Mouse (Mus musculus): ENCODE results near the gene Plagl1. TPM values are rescaled to one million over a fixed set of nuclear protein-coding genes. Genes with fewer than 3 reads are reported as not detected.

Gene Plagl1
- total and polyA plus RNA-seq, 3 experiments: not detected

DNA sequence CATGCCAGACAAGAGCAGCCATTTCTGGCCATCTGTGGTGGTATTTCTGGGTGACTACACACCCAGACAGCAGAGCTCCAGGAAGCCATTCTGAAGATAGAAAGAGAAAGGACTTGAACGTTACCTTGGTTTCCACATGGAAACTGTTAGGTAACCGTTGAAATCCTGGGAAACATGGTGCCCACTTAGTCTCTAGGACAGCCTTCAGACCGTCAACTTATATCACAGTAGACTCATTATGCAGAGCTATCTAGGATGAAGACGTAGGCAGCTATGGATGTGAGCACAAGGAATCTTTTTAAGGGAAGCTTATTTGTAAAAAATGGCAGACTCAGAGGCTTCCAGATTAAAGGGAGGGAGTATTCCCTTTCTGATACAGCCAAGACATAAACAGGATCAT, 73.5 kb downstream of the Plagl1 start:
- Histone ChIP-seq H3K9ac (ENCODE audit: control insufficient read depth, low read depth, low read length, poor library complexity, severe bottlenecking) (no peak overlapping the region), H3K79me2 (ENCODE audit: control insufficient read depth, insufficient read depth, low read length, poor library complexity) (no peaks in the 10 kb centered on the region), H3K27me3 (ENCODE audit: control insufficient read depth in 1 of 2, insufficient read depth in 2 of 2, low read length in 2 of 2) (peaks cover 0 to 1% of the 10 kb centered on the region in 2 experiments; a peak in 1 of 4 replicates), H3K27ac (ENCODE audit: control insufficient read depth, low read depth, low read length) (no peak overlapping the region), H3K36me3 (ENCODE audit: control insufficient read depth in 1 of 2, insufficient read depth in 2 of 2, low read length in 2 of 2) (no peaks in the 10 kb centered on the region), H3K4me3 (ENCODE audit: control insufficient read depth in 1 of 2, insufficient read depth in 1 of 2, low read depth in 2 of 2, low read length in 2 of 2) (no peak overlapping the region), H3K4me1 (ENCODE audit: control insufficient read depth in 1 of 2, insufficient read depth in 2 of 2, low read length in 2 of 2) (no peaks in the 10 kb centered on the region), H3K9me3 (replicated peaks; ENCODE audit: insufficient read depth, low read length) (no peaks in the 10 kb centered on the region)
- no peak for DNase-seq (ENCODE audit: low read depth, low spot score)
- TF ChIP-seq MXI1 (IDR thresholded peaks at IDR 0.05; ENCODE audit: low read depth, low read length) (no peak), POLR2AphosphoS2 (IDR thresholded peaks at IDR 0.05; ENCODE audit: low read length) (no peak), RCOR1 (IDR thresholded peaks at IDR 0.05; ENCODE audit: low read depth, low read length) (no peak), NELFE (IDR thresholded peaks at IDR 0.05; ENCODE audit: low read depth, low read length) (no peak), CTCF (IDR thresholded peaks at IDR 0.05 in 2 of 3, conservative IDR thresholded peaks at IDR 0.05 in 1 of 3; ENCODE audit: control insufficient read depth in 1 of 3, insufficient read depth in 1 of 3, low read depth in 2 of 3, low read length in 3 of 3, poor library complexity in 1 of 3, severe bottlenecking in 1 of 3) (no peak)

DNA sequence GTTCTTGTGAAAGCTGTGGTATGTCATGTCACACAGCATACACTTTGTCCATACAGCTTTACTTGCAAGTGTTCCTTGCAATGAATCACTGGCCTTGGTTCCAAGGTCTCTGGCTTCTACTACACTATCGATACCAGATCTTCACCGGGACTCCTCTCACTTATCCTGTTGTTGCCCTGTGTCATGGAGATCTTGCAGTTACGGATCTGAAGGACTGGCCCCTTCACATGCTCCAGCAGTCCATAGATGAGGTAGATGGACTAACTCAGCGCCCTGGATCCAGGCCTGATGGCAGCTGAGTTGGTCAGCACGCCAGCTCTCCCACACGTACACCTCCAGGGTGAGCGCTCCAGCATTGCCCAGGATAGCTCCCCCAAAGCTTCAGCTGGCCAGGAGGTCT, 75.0 kb downstream of the Plagl1 start:
- TF ChIP-seq GATA1 (IDR thresholded peaks at IDR 0.05; ENCODE audit: low read depth, low read length): no peak
- no peak for TF ChIP-seq SIN3A (IDR thresholded peaks at IDR 0.05; ENCODE audit: low read length)
- TF ChIP-seq KAT2A (conservative IDR thresholded peaks at IDR 0.05; ENCODE audit: low read depth, low read length): no peak
- TF ChIP-seq NRF1 (IDR thresholded peaks at IDR 0.05; ENCODE audit: insufficient read depth, low read depth, low read length, poor library complexity, severe bottlenecking): no peak
- no peak for TF ChIP-seq BHLHE40 (IDR thresholded peaks at IDR 0.05; ENCODE audit: borderline replicate concordance, low read depth, low read length)
- no peak for TF ChIP-seq MXI1 (IDR thresholded peaks at IDR 0.05; ENCODE audit: low read depth, low read length)
- TF ChIP-seq ETS1 (IDR thresholded peaks at IDR 0.05; ENCODE audit: low read depth, low read length): no peak
- no peak for TF ChIP-seq ZC3H11A (IDR thresholded peaks at IDR 0.05; ENCODE audit: low read depth, low read length)
- TF ChIP-seq MYB (IDR thresholded peaks at IDR 0.05; ENCODE audit: low read depth, low read length): no peak
- no peak for TF ChIP-seq UBTF (IDR thresholded peaks at IDR 0.05; ENCODE audit: borderline replicate concordance, insufficient read depth, low read depth, low read length)
- no peak for TF ChIP-seq JUND (IDR thresholded peaks at IDR 0.05; ENCODE audit: low read depth, low read length)
- no peak for TF ChIP-seq EP300 (IDR thresholded peaks at IDR 0.05; ENCODE audit: low read depth in 1 of 2, low read length in 2 of 2)
- TF ChIP-seq NELFE (IDR thresholded peaks at IDR 0.05; ENCODE audit: low read depth, low read length): no peak
- TF ChIP-seq SMC3 (IDR thresholded peaks at IDR 0.05; ENCODE audit: low read depth, low read length): no peak
- no peak for TF ChIP-seq RAD21 (IDR thresholded peaks at IDR 0.05; ENCODE audit: low read depth, low read length)
- TF ChIP-seq ZKSCAN1 (IDR thresholded peaks at IDR 0.05; ENCODE audit: low read depth, low read length): no peak
- TF ChIP-seq RCOR1 (IDR thresholded peaks at IDR 0.05; ENCODE audit: low read depth, low read length): no peak
- TF ChIP-seq CTCF (IDR thresholded peaks at IDR 0.05 in 2 of 3, conservative IDR thresholded peaks at IDR 0.05 in 1 of 3; ENCODE audit: control insufficient read depth in 1 of 3, insufficient read depth in 1 of 3, low read depth in 2 of 3, low read length in 3 of 3, poor library complexity in 1 of 3, severe bottlenecking in 1 of 3): no peak
- no peak for TF ChIP-seq CHD1 (IDR thresholded peaks at IDR 0.05; ENCODE audit: low read depth, low read length)

More for the DNA sequence above, 75.0 kb downstream of the Plagl1 start:
- Histone ChIP-seq H3K36me3 (ENCODE audit: control insufficient read depth in 1 of 2, insufficient read depth in 2 of 2, low read length in 2 of 2) (no peaks in the 10 kb centered on the region), H3K4me3 (ENCODE audit: control insufficient read depth in 1 of 2, insufficient read depth in 1 of 2, low read depth in 2 of 2, low read length in 2 of 2) (no peak overlapping the region), H3K27ac (ENCODE audit: control insufficient read depth, low read depth, low read length) (no peak overlapping the region), H3K9me3 (replicated peaks; ENCODE audit: insufficient read depth, low read length) (no peaks in the 10 kb centered on the region), H3K79me2 (ENCODE audit: control insufficient read depth, insufficient read depth, low read length, poor library complexity) (no peaks in the 10 kb centered on the region), H3K9ac (ENCODE audit: control insufficient read depth, low read depth, low read length, poor library complexity, severe bottlenecking) (no peak overlapping the region), H3K27me3 (ENCODE audit: control insufficient read depth in 1 of 2, insufficient read depth in 2 of 2, low read length in 2 of 2) (peaks cover 0 to 1% of the 10 kb centered on the region in 2 experiments; a peak in 1 of 4 replicates), H3K4me1 (ENCODE audit: control insufficient read depth in 1 of 2, insufficient read depth in 2 of 2, low read length in 2 of 2) (no peaks in the 10 kb centered on the region)
- DNase-seq (ENCODE audit: low read depth, low spot score): no peak
